Mouse (Mus musculus): Measurements from ENCODE around the gene Kalrn. TPM values are rescaled to one million over a fixed set of nuclear protein-coding genes. Genes with fewer than 3 reads are reported as not detected.

Kalrn gene
- polyA plus RNA-seq, 1 experiment: 3.9 TPM

GRCm38 (mm10) chr16:34502110-34502509 is 71.2 kb downstream of the Kalrn start:
- no peak for DNase-seq (ENCODE audit: low read depth)

- no peak for DNase-seq (ENCODE audit: low read depth)
These were observed 78.6 kb downstream of the Kalrn start for GRCm38 (mm10) chr16:34494741-34495140.

DNA sequence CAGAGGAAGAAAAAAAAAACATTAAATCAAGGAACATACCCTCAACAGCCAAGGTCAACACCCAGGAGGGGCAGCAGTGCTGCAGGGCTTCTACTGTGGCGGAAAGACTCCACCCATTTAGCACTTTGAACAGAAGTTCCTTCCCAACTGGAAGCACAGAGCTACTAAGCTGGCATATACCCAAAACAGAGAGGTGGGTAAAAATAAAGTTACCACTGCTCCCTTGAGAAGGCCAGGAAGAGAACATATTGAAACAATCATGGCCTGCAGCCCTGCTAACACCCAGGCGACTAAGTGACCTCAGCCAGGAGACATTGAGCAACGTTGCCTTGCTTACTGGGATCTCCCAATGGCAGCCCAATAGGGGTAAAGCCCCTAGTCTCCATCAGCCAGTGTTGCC is 79.4 kb downstream of the Kalrn start:
- no peak for DNase-seq (ENCODE audit: low read depth)

GRCm38 (mm10) chr16:34491225-34491624 is 82.1 kb downstream of the Kalrn start:
- DNase-seq (ENCODE audit: low read depth): no peak

DNA sequence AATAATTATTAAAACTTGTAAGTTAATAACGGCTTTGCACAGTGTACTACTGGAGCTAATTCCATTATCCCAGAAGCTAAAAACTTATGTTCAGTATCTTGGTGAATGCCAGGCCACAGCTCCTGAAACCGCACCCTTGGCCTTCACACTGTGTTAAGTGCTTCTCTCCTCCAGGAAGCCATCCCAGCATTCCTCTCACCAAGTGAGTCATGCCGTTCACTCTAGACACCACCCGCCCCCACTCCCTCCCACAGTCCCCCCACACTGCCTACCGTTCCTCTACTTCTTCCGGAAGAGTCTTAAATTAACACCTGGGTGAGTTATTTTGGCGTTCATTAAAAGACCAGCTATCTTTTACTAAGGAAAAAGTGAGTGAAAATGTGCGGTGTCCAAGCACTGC is 82.8 kb downstream of the Kalrn start:
- DNase-seq (ENCODE audit: low read depth): no peak

DNA sequence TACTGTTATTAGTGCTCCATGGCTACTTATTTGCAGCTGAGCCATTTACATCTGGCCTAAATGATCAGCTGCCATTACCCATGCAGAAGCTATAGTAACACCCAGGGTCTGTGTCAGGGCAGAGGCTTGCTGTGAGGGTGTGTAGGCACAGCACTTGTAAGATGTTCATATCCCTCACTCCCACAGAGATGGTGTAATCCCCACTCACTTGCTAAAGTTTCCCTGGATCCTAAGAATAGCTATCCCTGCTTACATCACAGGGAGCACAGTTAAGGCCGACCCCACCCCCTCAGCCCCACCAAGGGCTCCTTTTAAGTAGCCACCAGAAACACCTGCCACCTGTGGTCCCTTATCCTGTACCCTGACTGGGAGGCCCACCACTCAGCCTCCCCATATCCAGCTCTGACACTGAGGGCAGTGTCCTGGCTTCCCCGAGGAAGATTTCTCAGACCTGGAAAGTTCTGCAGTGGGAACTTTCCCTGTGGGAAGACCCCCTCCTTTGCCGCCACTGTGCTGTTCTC is 83.5 kb downstream of the Kalrn start:
- DNase-seq (ENCODE audit: low read depth): no peak

- no peak for DNase-seq (ENCODE audit: low read depth)
These were observed 85.5 kb downstream of the Kalrn start for GRCm38 (mm10) chr16:34487823-34488222.

- DNase-seq (ENCODE audit: low read depth): no peak
These were observed 86.1 kb downstream of the Kalrn start for GRCm38 (mm10) chr16:34487268-34487667.

DNA sequence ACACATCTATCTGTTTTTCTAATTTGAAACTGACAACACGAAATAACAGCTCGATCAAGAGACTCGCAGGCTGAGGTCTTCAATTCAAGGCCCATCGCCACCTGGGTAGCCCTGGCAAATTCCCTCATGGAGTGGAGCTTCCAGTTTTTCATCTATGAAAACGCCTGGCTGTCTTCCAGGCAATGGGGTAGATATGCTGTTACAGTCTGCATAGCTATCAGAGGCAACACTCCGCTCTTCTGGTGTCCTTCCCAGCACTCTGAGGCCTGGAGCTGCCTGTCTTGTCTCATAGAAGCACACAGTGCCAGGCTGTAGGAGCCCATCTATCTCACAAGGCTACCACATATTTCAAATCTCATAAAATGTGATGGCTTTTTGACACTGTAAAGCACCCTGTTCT is 87.8 kb downstream of the Kalrn start:
- no peak for DNase-seq (ENCODE audit: low read depth)

DNA sequence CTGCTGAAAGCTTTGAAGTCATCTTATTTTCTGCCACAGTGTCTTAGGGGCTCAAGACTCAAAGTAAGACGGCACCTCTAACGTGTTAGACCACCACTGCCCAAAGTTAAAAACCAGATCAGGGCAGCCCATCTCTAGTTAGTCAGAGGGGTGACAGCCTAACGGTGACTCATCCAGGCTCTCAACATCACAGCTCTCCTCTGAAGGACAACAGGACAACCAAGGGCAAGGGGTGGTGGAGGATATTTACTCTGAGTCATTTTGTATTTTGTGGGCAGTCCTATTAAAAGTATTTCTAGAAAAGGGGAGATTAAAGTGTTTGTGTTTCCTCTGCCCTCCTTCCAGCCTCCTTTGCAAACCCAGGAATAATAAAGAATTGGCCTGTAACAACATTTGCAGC is 88.4 kb downstream of the Kalrn start:
- no peak for DNase-seq (ENCODE audit: low read depth)

GRCm38 (mm10) chr16:34484213-34484612 is 89.1 kb downstream of the Kalrn start:
- no peak for DNase-seq (ENCODE audit: low read depth)

DNA sequence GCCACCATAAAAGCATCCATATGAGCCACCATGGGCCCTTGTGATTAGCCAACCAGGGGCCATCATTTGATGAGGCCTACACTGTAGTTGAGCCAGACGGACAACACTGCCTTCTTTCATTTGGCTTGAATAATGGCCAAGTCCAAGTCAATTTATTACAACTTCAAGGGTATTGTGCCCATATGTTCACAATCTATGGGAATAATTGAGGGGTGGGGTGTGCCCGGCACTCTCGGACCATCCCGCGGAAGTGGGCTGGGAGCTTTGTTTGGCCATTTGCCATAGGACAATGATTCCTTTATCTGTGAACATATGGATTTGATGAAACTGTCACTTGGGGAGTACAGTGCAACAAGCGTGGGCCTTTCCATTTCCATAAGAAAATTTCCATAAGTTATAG is 89.6 kb downstream of the Kalrn start:
- no peak for DNase-seq (ENCODE audit: low read depth)

GRCm38 (mm10) chr16:34474741-34475140 is 98.6 kb downstream of the Kalrn start:
- no peak for DNase-seq (ENCODE audit: low read depth)

DNA sequence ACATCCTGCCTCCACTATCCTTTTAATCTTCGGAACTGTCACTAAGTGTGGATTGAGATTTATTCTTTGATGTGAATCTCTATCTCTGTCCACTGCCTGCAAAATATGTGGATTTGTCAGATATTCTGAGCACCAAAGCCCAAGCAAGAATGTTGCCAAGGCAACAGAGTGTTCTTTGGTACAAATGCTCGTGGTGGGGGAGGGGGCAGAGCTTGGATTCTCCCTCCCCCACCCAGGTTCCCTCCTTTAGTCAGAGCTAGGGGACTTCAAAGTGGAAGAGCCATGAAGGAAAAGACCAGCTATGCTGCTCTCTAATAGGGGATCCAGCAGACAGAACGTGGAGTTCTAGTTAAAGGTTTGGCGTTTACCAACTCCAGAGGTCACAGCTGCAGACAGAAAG is 99.4 kb downstream of the Kalrn start:
- no peak for DNase-seq (ENCODE audit: low read depth)

DNA sequence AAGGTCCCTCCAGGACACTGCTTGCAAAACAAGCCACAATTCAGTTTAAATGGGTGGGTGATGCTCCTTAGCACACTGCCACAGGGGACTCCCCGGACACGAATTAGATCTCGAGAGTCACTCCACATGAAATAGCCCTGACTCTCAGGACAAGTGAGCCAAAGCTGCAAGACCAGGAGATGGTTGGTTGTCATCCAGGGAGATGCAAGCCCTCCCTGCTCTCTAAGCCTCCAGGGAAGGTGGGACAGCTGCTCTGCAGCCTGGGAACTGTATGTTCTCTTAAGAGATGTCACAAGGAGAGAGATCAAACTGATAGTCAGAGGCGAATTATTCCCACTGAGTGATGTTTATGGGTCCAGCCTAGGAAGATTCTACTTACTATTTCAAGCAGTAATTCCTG is 101.9 kb downstream of the Kalrn start:
- no peak for DNase-seq (ENCODE audit: low read depth)

GRCm38 (mm10) chr16:34470343-34470742 is 103.0 kb downstream of the Kalrn start:
- no peak for DNase-seq (ENCODE audit: low read depth)

GRCm38 (mm10) chr16:34469277-34469868 is 104.0 kb downstream of the Kalrn start:
- DNase-seq (ENCODE audit: low read depth): no peak

DNA sequence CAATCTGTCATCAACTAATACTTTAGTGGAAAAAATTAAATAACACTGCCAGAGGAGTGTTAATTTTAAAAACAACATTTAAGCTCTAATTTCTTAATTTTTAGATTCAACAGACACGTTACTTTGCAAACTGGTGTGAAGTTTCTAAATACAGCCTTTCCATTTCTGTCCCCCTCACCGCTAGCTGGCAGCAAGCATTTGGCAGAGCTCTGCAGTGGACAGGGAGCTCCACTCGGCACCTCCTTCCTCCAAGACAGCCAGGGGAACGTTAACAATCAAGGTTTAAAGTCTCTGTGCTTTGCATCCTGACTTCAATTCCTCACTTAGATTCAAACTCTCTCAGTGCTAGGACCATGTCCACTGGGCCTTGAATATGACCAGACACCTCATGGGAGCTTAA is 106.7 kb downstream of the Kalrn start:
- no peak for DNase-seq (ENCODE audit: low read depth)

DNA sequence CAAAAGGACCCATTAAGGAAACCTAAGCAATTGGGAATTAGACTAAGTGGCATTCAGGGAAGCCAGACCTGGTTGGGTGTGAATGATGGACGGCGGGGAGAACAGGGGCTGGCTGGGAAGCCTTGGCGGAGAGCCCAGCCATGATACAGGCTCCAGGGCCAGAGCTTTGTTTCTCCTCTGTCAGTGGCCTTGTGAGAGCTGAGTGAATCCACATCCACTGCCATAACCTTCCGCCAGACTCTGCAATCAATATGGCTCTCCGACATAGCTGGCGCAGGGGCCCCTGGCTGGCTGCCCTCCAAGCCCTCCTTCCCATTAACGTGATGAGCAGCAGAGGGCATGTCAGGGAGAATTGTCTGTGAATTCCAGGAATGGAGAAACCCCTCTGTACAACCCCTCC is 117.0 kb downstream of the Kalrn start:
- DNase-seq (ENCODE audit: low read depth): no peak

- no peak for DNase-seq (ENCODE audit: low read depth)
These were observed 127.7 kb downstream of the Kalrn start for GRCm38 (mm10) chr16:34445666-34446065.

DNA sequence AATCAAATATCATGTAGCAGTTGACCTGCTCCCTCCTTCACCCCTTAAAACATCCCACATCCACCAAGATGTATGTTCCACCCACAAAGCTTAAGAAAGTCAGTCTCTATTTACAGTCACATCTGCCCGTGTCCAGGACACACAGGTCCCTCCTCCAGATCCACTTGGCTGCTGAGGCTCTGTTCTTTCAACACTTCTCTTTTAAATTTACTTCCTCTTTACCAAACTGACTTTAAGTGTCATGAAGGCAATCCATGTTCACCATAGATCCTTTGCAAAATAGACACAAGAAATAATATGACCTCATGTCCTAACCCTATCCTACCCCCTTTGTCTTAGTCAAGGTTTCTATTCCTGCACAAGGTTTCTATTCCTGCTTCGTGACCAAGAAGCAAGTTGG is 131.6 kb downstream of the Kalrn start:
- DNase-seq (ENCODE audit: low read depth): no peak

DNA sequence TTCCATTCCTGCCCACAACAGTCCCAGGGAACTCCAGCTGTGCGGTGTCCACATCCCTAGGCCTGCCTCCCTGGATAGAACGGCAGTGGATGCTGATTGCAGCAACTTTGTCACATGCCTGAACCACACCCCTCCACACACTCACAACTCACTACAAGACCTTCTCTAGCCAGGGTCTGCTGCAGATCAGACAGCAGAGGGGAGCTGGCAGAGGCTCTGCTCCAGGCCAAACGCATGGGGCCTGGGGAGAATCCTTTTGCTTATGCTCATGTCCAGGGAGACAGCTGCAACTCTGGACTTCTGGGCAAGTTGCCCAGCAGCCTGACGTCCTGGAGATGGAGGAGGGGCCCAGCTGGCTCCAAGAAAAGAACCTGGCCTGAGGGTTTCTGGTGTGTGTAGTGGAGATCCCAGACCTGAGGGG is 132.3 kb downstream of the Kalrn start:
- no peak for DNase-seq (ENCODE audit: low read depth)

- DNase-seq (ENCODE audit: low read depth): no peak
These were observed 133.2 kb downstream of the Kalrn start for GRCm38 (mm10) chr16:34440019-34440615.

GRCm38 (mm10) chr16:34430131-34430530 is 143.2 kb downstream of the Kalrn start:
- no peak for DNase-seq (ENCODE audit: low read depth)
